Mouse (Mus musculus): ENCODE measurements around the gene Iqcf1. TPM values are rescaled to one million over a fixed set of nuclear protein-coding genes. Genes with fewer than 3 reads are reported as not detected.

Gene Iqcf1
- total and polyA plus RNA-seq, 3 experiments: 0.37 TPM; not detected in 2

GRCm38 (mm10) chr9:106519433-106519832, 19.7 kb downstream of the Iqcf1 start:
- WGBS: 67% methylated on average over 2 of the region's 2 CpGs
- DNase-seq: no peak
- H3K27ac ChIP-seq: no peak overlapping the region
- no peaks in the 10 kb centered on the region for H3K36me3 ChIP-seq (ENCODE audit: control insufficient read depth, insufficient read depth, low read length)
- no peaks in the 10 kb centered on the region; the same call in 1 of the 2 replicates for H3K27me3 ChIP-seq (ENCODE audit: control insufficient read depth, insufficient read depth, low read length)
- no peak overlapping the region for H3K4me3 ChIP-seq
- no peaks in the 10 kb centered on the region for H3K79me2 ChIP-seq (replicated peaks; ENCODE audit: control insufficient read depth, insufficient read depth, low read length)
- H3K9ac ChIP-seq (ENCODE audit: low read depth, low read length): no peak overlapping the region
- intact Hi-C loops (cut with DNase I): no loop called here
- TF ChIP-seq EP300 (IDR thresholded peaks at IDR 0.05; ENCODE audit: insufficient read depth, low read depth, low read length) (no peak), POLR2A (IDR thresholded peaks at IDR 0.05; ENCODE audit: insufficient read depth, low read depth, low read length) (no peak), CTCF (IDR thresholded peaks at IDR 0.05) (no peak)
- H3K4me1 ChIP-seq (ENCODE audit: control insufficient read depth, insufficient read depth, low read length): no peaks in the 10 kb centered on the region

GRCm38 (mm10) chr9:106519909-106520308, 20.1 kb downstream of the Iqcf1 start:
- no peaks in the 10 kb centered on the region for H3K4me1 ChIP-seq (ENCODE audit: control insufficient read depth, insufficient read depth, low read length)
- DNase-seq: no peak
- no peak overlapping the region for H3K9ac ChIP-seq (ENCODE audit: low read depth, low read length)
- WGBS: 65% methylated on average over 8 of the region's 8 CpGs
- H3K4me3 ChIP-seq: no peak overlapping the region
- no peaks in the 10 kb centered on the region for H3K79me2 ChIP-seq (replicated peaks; ENCODE audit: control insufficient read depth, insufficient read depth, low read length)
- H3K36me3 ChIP-seq (ENCODE audit: control insufficient read depth, insufficient read depth, low read length): no peaks in the 10 kb centered on the region
- no peaks in the 10 kb centered on the region; the same call in 1 of the 2 replicates for H3K27me3 ChIP-seq (ENCODE audit: control insufficient read depth, insufficient read depth, low read length)
- H3K27ac ChIP-seq: no peak overlapping the region
- intact Hi-C loops (cut with DNase I): no loop called here
- TF ChIP-seq EP300 (IDR thresholded peaks at IDR 0.05; ENCODE audit: insufficient read depth, low read depth, low read length): no peak
- no peak for TF ChIP-seq POLR2A (IDR thresholded peaks at IDR 0.05; ENCODE audit: insufficient read depth, low read depth, low read length)
- TF ChIP-seq CTCF (IDR thresholded peaks at IDR 0.05): no peak

GRCm38 (mm10) chr9:106531833-106532232, 32.1 kb downstream of the Iqcf1 start:
- H3K36me3 ChIP-seq (ENCODE audit: control insufficient read depth, insufficient read depth, low read length): no peaks in the 10 kb centered on the region
- TF ChIP-seq CTCF (IDR thresholded peaks at IDR 0.05) (peak; percentile 77), EP300 (IDR thresholded peaks at IDR 0.05; ENCODE audit: insufficient read depth, low read depth, low read length) (no peak)
- WGBS: 18% methylated on average over 3 of the region's 3 CpGs
- H3K4me1 ChIP-seq (ENCODE audit: control insufficient read depth, insufficient read depth, low read length): no peaks in the 10 kb centered on the region
- no peaks in the 10 kb centered on the region for H3K27me3 ChIP-seq (ENCODE audit: control insufficient read depth, insufficient read depth, low read length)
- no peak overlapping the region for H3K4me3 ChIP-seq
- intact Hi-C loops (cut with DNase I): no loop called here
- H3K79me2 ChIP-seq (replicated peaks; ENCODE audit: control insufficient read depth, insufficient read depth, low read length): no peaks in the 10 kb centered on the region
- H3K9ac ChIP-seq (ENCODE audit: low read depth, low read length): no peak overlapping the region
- H3K27ac ChIP-seq: no peak overlapping the region
- no peak for DNase-seq

- Histone ChIP-seq H3K79me2 (replicated peaks; ENCODE audit: control insufficient read depth, insufficient read depth, low read length) (no peaks in the 10 kb centered on the region), H3K4me1 (ENCODE audit: control insufficient read depth, insufficient read depth, low read length) (no peaks in the 10 kb centered on the region), H3K27me3 (ENCODE audit: control insufficient read depth, insufficient read depth, low read length) (no peaks in the 10 kb centered on the region), H3K36me3 (ENCODE audit: control insufficient read depth, insufficient read depth, low read length) (no peaks in the 10 kb centered on the region), H3K27ac (no peak overlapping the region), H3K4me3 (no peak overlapping the region), H3K9ac (ENCODE audit: low read depth, low read length) (no peak overlapping the region)
- WGBS: 91% methylated on average over 7 of the region's 7 CpGs
- no peak for DNase-seq
- no peak for TF ChIP-seq POLR2A (IDR thresholded peaks at IDR 0.05; ENCODE audit: insufficient read depth, low read depth, low read length)
- TF ChIP-seq EP300 (IDR thresholded peaks at IDR 0.05; ENCODE audit: insufficient read depth, low read depth, low read length): no peak
- TF ChIP-seq CTCF (IDR thresholded peaks at IDR 0.05): no peak
- intact Hi-C loops (cut with DNase I): no loop called here
Measured at GRCm38 (mm10) chr9:106534296-106534695, 34.5 kb downstream of the Iqcf1 start.

- no peak for DNase-seq
- Histone ChIP-seq H3K4me1 (ENCODE audit: control insufficient read depth, insufficient read depth, low read length) (no peaks in the 10 kb centered on the region), H3K79me2 (replicated peaks; ENCODE audit: control insufficient read depth, insufficient read depth, low read length) (no peaks in the 10 kb centered on the region), H3K27me3 (ENCODE audit: control insufficient read depth, insufficient read depth, low read length) (no peaks in the 10 kb centered on the region), H3K27ac (no peak overlapping the region), H3K36me3 (ENCODE audit: control insufficient read depth, insufficient read depth, low read length) (no peaks in the 10 kb centered on the region), H3K4me3 (no peak overlapping the region), H3K9ac (ENCODE audit: low read depth, low read length) (no peak overlapping the region)
- WGBS: 86% methylated on average over 11 of the region's 11 CpGs
- intact Hi-C loops (cut with DNase I): no loop called here
- TF ChIP-seq EP300 (IDR thresholded peaks at IDR 0.05; ENCODE audit: insufficient read depth, low read depth, low read length): no peak
- TF ChIP-seq POLR2A (IDR thresholded peaks at IDR 0.05; ENCODE audit: insufficient read depth, low read depth, low read length): no peak
- no peak for TF ChIP-seq CTCF (IDR thresholded peaks at IDR 0.05)
Measured at GRCm38 (mm10) chr9:106534975-106535374, 35.2 kb downstream of the Iqcf1 start.

Other genes with a start within 250 kb of the Iqcf1 start
- 1 to 10 TPM; 3.2 to 4.0 TPM for gene Poc1a, start 218.9 kb upstream of the Iqcf1 start, total RNA-seq (2021)
- 5.9 and 6.2 TPM in 2 replicates for gene Poc1a, start 218.9 kb upstream of the Iqcf1 start, polyA plus RNA-seq (2012; rRNA removed)
- 10 to 100 TPM; 47.6 to 64.9 TPM for gene Dusp7, start 131.3 kb upstream of the Iqcf1 start, total RNA-seq (2021)
- 102 and 118 TPM in 2 replicates for gene Dusp7, start 131.3 kb upstream of the Iqcf1 start, polyA plus RNA-seq (2012; rRNA removed)
- 100 to 1,000 TPM; 251 to 296 TPM for gene Rpl29, start 70.5 kb upstream of the Iqcf1 start, total RNA-seq (2021)
- gene Rpl29, start 70.5 kb upstream of the Iqcf1 start, polyA plus RNA-seq (2012; rRNA removed): 247 and 287 TPM in 2 replicates
- gene Acy1, start 61.6 kb upstream of the Iqcf1 start, total RNA-seq (2021): 10 to 100 TPM; 20.1 to 26.7 TPM
- 12.0 and 12.5 TPM in 2 replicates for gene Acy1, start 61.6 kb upstream of the Iqcf1 start, polyA plus RNA-seq (2012; rRNA removed)
- gene Abhd14b, start 52.5 kb upstream of the Iqcf1 start, total RNA-seq (2021): 1 to 10 TPM; 6.6 to 6.8 TPM
- 27.8 and 34.8 TPM in 2 replicates for gene Abhd14b, start 52.5 kb upstream of the Iqcf1 start, polyA plus RNA-seq (2012; rRNA removed)
- gene Abhd14a, start 52.3 kb upstream of the Iqcf1 start, total RNA-seq (2021): 10 to 100 TPM; 18.7 to 21.8 TPM
- 33.2 and 43.0 TPM in 2 replicates for gene Abhd14a, start 52.3 kb upstream of the Iqcf1 start, polyA plus RNA-seq (2012; rRNA removed)
- 10 to 100 TPM; 70.0 to 74.6 TPM for gene Pcbp4, start 46.7 kb upstream of the Iqcf1 start, total RNA-seq (2021)
- 92.8 and 95.8 TPM in 2 replicates for gene Pcbp4, start 46.7 kb upstream of the Iqcf1 start, polyA plus RNA-seq (2012; rRNA removed)
- gene Gpr62, start 34.0 kb upstream of the Iqcf1 start, total RNA-seq (2021): not detected
- 0.12 TPM in 1 of 2 replicates, not detected in the other for gene Gpr62, start 34.0 kb upstream of the Iqcf1 start, polyA plus RNA-seq (2012; rRNA removed)
- 10 to 100 TPM; 18.9 to 23.4 TPM for gene Rrp9, start 24.0 kb upstream of the Iqcf1 start, total RNA-seq (2021)
- gene Rrp9, start 24.0 kb upstream of the Iqcf1 start, polyA plus RNA-seq (2012; rRNA removed): 21.0 and 22.3 TPM in 2 replicates
- gene Parp3, start 23.0 kb upstream of the Iqcf1 start, total RNA-seq (2021): 10 to 100 TPM; 29.4 to 31.2 TPM
- gene Parp3, start 23.0 kb upstream of the Iqcf1 start, polyA plus RNA-seq (2012; rRNA removed): 35.1 and 46.7 TPM in 2 replicates
- not detected for gene Iqcf5, start 14.6 kb downstream of the Iqcf1 start, total RNA-seq (2021)
- not detected in 2 replicates for gene Iqcf5, start 14.6 kb downstream of the Iqcf1 start, polyA plus RNA-seq (2012; rRNA removed)
- not detected for gene Iqcf3, start 61.7 kb downstream of the Iqcf1 start, total RNA-seq (2021)
- gene Iqcf3, start 61.7 kb downstream of the Iqcf1 start, polyA plus RNA-seq (2012; rRNA removed): 0.15 TPM in 1 of 2 replicates, not detected in the other
- gene Iqcf4, start 71.0 kb downstream of the Iqcf1 start, total RNA-seq (2021): not detected
- not detected in 2 replicates for gene Iqcf4, start 71.0 kb downstream of the Iqcf1 start, polyA plus RNA-seq (2012; rRNA removed)
- not detected for gene Iqcf6, start 126.6 kb downstream of the Iqcf1 start, total RNA-seq (2021)
- gene Iqcf6, start 126.6 kb downstream of the Iqcf1 start, polyA plus RNA-seq (2012; rRNA removed): not detected in 2 replicates
- not detected for gene Grm2, start 156.1 kb downstream of the Iqcf1 start, total RNA-seq (2021)
- gene Grm2, start 156.1 kb downstream of the Iqcf1 start, polyA plus RNA-seq (2012; rRNA removed): 0.09 TPM in 1 of 2 replicates, not detected in the other
- gene Tex264, start 186.0 kb downstream of the Iqcf1 start, total RNA-seq (2021): 10 to 100 TPM; 40.3 to 47.6 TPM
- gene Tex264, start 186.0 kb downstream of the Iqcf1 start, polyA plus RNA-seq (2012; rRNA removed): 62.1 and 69.2 TPM in 2 replicates